Mouse (Mus musculus): ENCODE measurements around the gene Nt5c2.

- TF ChIP-seq POLR2A (IDR thresholded peaks at IDR 0.05; ENCODE audit: insufficient read depth, low read depth, low read length) (no peak), CTCF (IDR thresholded peaks at IDR 0.05) (no peak), EP300 (IDR thresholded peaks at IDR 0.05; ENCODE audit: insufficient read depth, low read depth, low read length) (no peak)
These were observed 55.4 kb downstream of the Nt5c2 start for GRCm38 (mm10) chr19:46959536-46959935.
